Mouse (Mus musculus) spleen, adult 2 months (tissue): ENCODE data around the gene Fitm1.

Source experiments
- CTCF ChIP-seq: fragments of 200-500 bp; IDR thresholded peaks from 2 replicates; pipeline ENCODE4 v1.5.1; 2011; ENCODE audit warnings: mild to moderate bottlenecking, inconsistent platforms; ENCODE audit not compliant: insufficient read depth, insufficient read length, insufficient replicate concordance; ENCODE audit errors: extremely low read depth
- POLR2A ChIP-seq: fragments of 200-500 bp; IDR thresholded peaks from 2 replicates; pipeline ENCODE4 v1.6.1; 2011; ENCODE audit warnings: low read depth, low read length, inconsistent platforms

- no peak for TF ChIP-seq CTCF
- TF ChIP-seq POLR2A = no peak
These were observed 17.8 kb upstream of the Fitm1 start for GRCm38 (mm10) chr14:55557587-55557986.
